Mouse (Mus musculus) lung, postnatal 0 days (tissue): ENCODE results near the gene Zfand3.

Experiments used
- CTCF ChIP-seq: IDR thresholded peaks from 2 replicates; pipeline ENCODE4 v1.5.1; 2016; ENCODE audit warnings: antibody characterized with exemption, mild to moderate bottlenecking
- EP300 ChIP-seq: IDR thresholded peaks from 2 replicates; pipeline ENCODE4 v1.6.1; 2016; ENCODE audit warnings: antibody characterized with exemption, mild to moderate bottlenecking, control low read depth

DNA sequence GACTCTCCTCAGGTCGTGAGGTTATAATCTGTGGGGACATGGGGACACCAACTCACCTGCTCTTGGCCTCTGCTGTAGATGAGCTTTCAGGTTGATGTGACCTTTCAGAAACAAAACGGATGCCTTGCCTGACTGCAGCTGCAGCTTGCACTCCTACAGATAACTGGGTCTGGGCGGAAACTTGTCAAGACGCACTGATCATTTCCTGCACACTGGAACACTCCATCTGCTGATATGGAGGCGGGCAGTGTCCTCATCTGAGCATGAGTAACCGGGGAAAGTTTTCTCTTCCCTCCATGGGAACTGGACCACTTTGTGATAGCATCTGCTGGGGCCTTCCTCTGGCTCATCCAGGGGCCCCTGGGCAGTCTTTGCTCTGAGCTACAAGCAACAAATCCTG lies 209.9 kb downstream of the Zfand3 start:
- TF ChIP-seq CTCF (no peak), EP300 (no peak)
